Mouse (Mus musculus) macrophage (primary cell): ENCODE measurements at regions not wholly inside any gene's neighbourhood (a gene's known extent, or its start where the extent isn't known, plus 50 kb on each side); places are given as distances from the start of the nearest gene placed in this dataset.

Experiments used
- H3K27ac ChIP-seq: fragments of 350-480 bp; formaldehyde crosslinking; 2 replicates; pipeline ENCODE4 v1.9.0; 2021
- H3K36me3 ChIP-seq: fragments of 350-480 bp; formaldehyde crosslinking; 2 replicates; pipeline ENCODE4 v1.9.0; 2021; ENCODE audit errors: inconsistent target
- H3K4me3 ChIP-seq: fragments of 350-480 bp; formaldehyde crosslinking; 2 replicates; pipeline ENCODE4 v1.9.0; 2021; ENCODE audit errors: inconsistent target
- H3K79me2 ChIP-seq: fragments of 350-480 bp; formaldehyde crosslinking; 2 replicates; pipeline ENCODE4 v1.9.0; 2021; ENCODE audit errors: inconsistent target
- WGBS: methylation state at CpG from one replicate; pipeline ENCODE4 v1.1.7; 2026; ENCODE audit warnings: inconsistent platforms; ENCODE audit not compliant: missing documents; 5-methylcytosine and 5-hydroxymethylcytosine counted together

GRCm38 (mm10) chr14:105744125-105744524 is 152.5 kb downstream of the Spry2 start:
- Histone ChIP-seq H3K4me3 (no peak overlapping the region), H3K27ac (no peak overlapping the region), H3K36me3 (no peaks in the 10 kb centered on the region), H3K79me2 (no peaks in the 10 kb centered on the region)
- 100% methylated on average over 3 of the region's 3 CpGs for WGBS

- H3K27ac ChIP-seq: no peak overlapping the region
- 86% methylated on average over 11 of the region's 11 CpGs for WGBS
- no peaks in the 10 kb centered on the region for H3K79me2 ChIP-seq
- no peak overlapping the region for H3K4me3 ChIP-seq
- H3K36me3 ChIP-seq: no peaks in the 10 kb centered on the region
Observed at GRCm38 (mm10) chr14:105740889-105741288, 155.7 kb downstream of the Spry2 start.

- Histone ChIP-seq H3K27ac (no peak overlapping the region), H3K36me3 (no peaks in the 10 kb centered on the region), H3K4me3 (no peak overlapping the region), H3K79me2 (no peaks in the 10 kb centered on the region)
- WGBS: 94% methylated on average over 5 of the region's 5 CpGs
Observed at GRCm38 (mm10) chr14:105738568-105738967, 158.1 kb downstream of the Spry2 start.

- Histone ChIP-seq H3K4me3 (no peak overlapping the region), H3K36me3 (no peaks in the 10 kb centered on the region), H3K79me2 (no peaks in the 10 kb centered on the region), H3K27ac (peak overlapping the region; percentile 32)
- 14% methylated on average over 6 of the region's 6 CpGs for WGBS
Observed at GRCm38 (mm10) chr14:105736352-105736751, 160.3 kb downstream of the Spry2 start.

- WGBS: 82% methylated on average over 7 of the region's 7 CpGs
Observed at GRCm38 (mm10) chr14:105734291-105734690, 162.3 kb downstream of the Spry2 start.

GRCm38 (mm10) chr14:105733013-105733728 is 163.4 kb downstream of the Spry2 start:
- H3K27ac ChIP-seq: peak overlapping the region; percentile 60
- H3K4me3 ChIP-seq: peak overlapping the region; percentile 11
- 29% methylated on average over 12 of the region's 12 CpGs for WGBS

More at GRCm38 (mm10) chr14:105734291-105734690, 162.3 kb downstream of the Spry2 start:
- H3K27ac ChIP-seq: no peak overlapping the region
- no peak overlapping the region for H3K4me3 ChIP-seq
- no peaks in the 10 kb centered on the region for H3K36me3 ChIP-seq
- no peaks in the 10 kb centered on the region for H3K79me2 ChIP-seq

GRCm38 (mm10) chr14:105732221-105733012 is 164.2 kb downstream of the Spry2 start:
- no peaks in the 10 kb centered on the region for H3K36me3 ChIP-seq
- H3K4me3 ChIP-seq: peak overlapping the region; percentile 11
- WGBS: 6% methylated on average over 11 of the region's 13 CpGs
- no peaks in the 10 kb centered on the region for H3K79me2 ChIP-seq
- peak overlapping the region; percentile 60 for H3K27ac ChIP-seq

More at GRCm38 (mm10) chr14:105733013-105733728, 163.4 kb downstream of the Spry2 start:
- Histone ChIP-seq H3K36me3 (no peaks in the 10 kb centered on the region), H3K79me2 (no peaks in the 10 kb centered on the region)

GRCm38 (mm10) chr14:105730786-105731185 is 165.8 kb downstream of the Spry2 start:
- H3K4me3 ChIP-seq: no peak overlapping the region
- no peaks in the 10 kb centered on the region for H3K79me2 ChIP-seq
- WGBS: 40% methylated on average over 4 of the region's 4 CpGs
- no peaks in the 10 kb centered on the region for H3K36me3 ChIP-seq
- H3K27ac ChIP-seq: no peak overlapping the region

- H3K79me2 ChIP-seq: no peaks in the 10 kb centered on the region
- 100% methylated on average over 5 of the region's 5 CpGs for WGBS
- H3K36me3 ChIP-seq: no peaks in the 10 kb centered on the region
- no peak overlapping the region for H3K27ac ChIP-seq
- H3K4me3 ChIP-seq: no peak overlapping the region
Observed at GRCm38 (mm10) chr14:105728841-105729240, 167.8 kb downstream of the Spry2 start.

- WGBS: 21% methylated on average over 8 of the region's 8 CpGs
Observed at GRCm38 (mm10) chr14:105725741-105726140, 170.9 kb downstream of the Spry2 start.

GRCm38 (mm10) chr14:105722923-105723322 is 173.7 kb downstream of the Spry2 start:
- Histone ChIP-seq H3K4me3 (no peak overlapping the region), H3K79me2 (no peaks in the 10 kb centered on the region), H3K27ac (no peak overlapping the region), H3K36me3 (no peaks in the 10 kb centered on the region)
- WGBS: 97% methylated on average over 2 of the region's 2 CpGs

More at GRCm38 (mm10) chr14:105725741-105726140, 170.9 kb downstream of the Spry2 start:
- no peak overlapping the region for H3K4me3 ChIP-seq
- no peaks in the 10 kb centered on the region for H3K79me2 ChIP-seq
- no peaks in the 10 kb centered on the region for H3K36me3 ChIP-seq
- H3K27ac ChIP-seq: no peak overlapping the region

GRCm38 (mm10) chr14:105721576-105721975 is 175.0 kb downstream of the Spry2 start:
- Histone ChIP-seq H3K27ac (no peak overlapping the region), H3K79me2 (no peaks in the 10 kb centered on the region), H3K4me3 (no peak overlapping the region), H3K36me3 (no peaks in the 10 kb centered on the region)
- WGBS: 47% methylated on average over 3 of the region's 3 CpGs

GRCm38 (mm10) chr14:105720816-105721510 is 175.7 kb downstream of the Spry2 start:
- WGBS: 93% methylated on average over 6 of the region's 6 CpGs
- H3K4me3 ChIP-seq: no peak overlapping the region
- no peaks in the 10 kb centered on the region for H3K36me3 ChIP-seq
- no peaks in the 10 kb centered on the region for H3K79me2 ChIP-seq
- no peak overlapping the region for H3K27ac ChIP-seq

- H3K27ac ChIP-seq: no peak overlapping the region
- no peaks in the 10 kb centered on the region for H3K79me2 ChIP-seq
- no peaks in the 10 kb centered on the region for H3K36me3 ChIP-seq
- no peak overlapping the region for H3K4me3 ChIP-seq
- 94% methylated on average over 6 of the region's 6 CpGs for WGBS
Observed at GRCm38 (mm10) chr14:105718676-105719441, 177.8 kb downstream of the Spry2 start.
